Mouse (Mus musculus) right cerebral cortex, postnatal 10 days (tissue): ENCODE measurements around the gene Hspbp1.
A peak's percentile ranks its signal among the peaks of the same experiment; 100 is the strongest.

Source experiments
- DNase-seq, 2 experiments: peaks; one replicate each; pipeline ENCODE4 v3.0.0; 2021; ENCODE audit warnings: low spot score in 2 of 2

Gene Hspbp1

DNA sequence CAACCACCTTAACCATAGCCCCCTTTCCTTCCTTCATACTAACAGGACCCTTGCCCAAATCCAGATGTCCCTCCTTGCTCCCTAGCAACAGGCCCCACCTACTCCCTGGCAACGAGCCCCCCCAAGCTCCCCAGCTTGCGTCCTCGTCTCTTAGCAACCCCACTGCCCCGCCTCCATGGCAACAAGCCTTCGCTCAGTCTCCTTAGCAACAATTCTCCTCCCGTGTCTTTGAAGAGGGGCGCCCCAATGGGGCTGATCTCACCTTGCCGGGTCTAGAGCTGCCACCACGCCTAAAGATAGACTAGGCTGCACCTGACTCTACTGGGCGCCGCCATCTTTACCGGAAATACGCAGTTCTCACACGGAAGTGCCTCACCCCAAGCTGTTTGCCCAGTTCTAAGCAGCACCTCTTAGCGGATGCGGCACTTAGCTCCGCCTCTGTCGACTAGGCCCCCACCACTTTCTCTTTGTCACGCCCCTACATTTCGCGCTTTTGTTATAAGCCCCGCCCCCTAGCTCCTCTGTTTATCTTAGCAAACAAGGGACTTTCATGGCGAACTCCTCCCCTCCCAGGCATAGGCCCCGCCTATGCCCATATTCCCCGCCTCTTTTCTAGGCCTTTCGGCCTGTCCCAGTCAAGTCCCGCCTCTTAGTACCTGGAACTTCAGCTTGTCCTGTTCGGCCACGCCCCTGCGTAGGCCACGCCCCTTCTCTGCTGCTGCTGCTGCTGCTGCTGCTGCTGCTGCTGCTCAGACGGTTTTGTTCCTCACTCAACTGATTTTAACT, at the start of gene Hspbp1:
TSS of gene Hspbp1 (minus strand) at position 437 of the 786 bp plus-strand sequence.
- DNase-seq, result peak; percentile 92 to 96

- no peak for DNase-seq
Measured at GRCm38 (mm10) chr7:4732968-4733392, 48.1 kb upstream of the Hspbp1 start.

GRCm38 (mm10) chr7:4731090-4731489, 46.2 kb upstream of the Hspbp1 start:
- DNase-seq, result no peak

DNA sequence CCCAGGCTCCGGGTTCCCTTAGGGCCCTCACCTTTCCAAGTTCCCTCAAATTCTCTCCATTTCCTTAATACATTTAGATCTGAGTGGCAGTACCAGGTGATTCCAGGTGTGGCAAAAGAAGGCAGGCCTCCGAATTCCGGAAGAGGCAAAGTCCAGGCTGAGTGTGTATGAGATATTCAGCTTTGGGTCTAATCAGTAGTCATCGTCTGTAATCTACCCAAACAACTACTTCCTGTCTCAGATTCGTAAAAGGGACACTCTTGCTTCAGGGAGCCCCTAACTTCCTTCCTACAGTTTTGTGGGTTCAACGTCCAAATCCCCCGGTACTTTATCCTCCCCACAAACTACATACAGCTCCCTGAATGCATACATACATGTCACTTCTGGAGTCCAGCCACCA, 40.3 kb upstream of the Hspbp1 start, which contains the start of gene Tmem150b:
TSS of gene Tmem150b (minus strand) at position 81 of the 400 bp plus-strand sequence.
- no peak for DNase-seq

DNA sequence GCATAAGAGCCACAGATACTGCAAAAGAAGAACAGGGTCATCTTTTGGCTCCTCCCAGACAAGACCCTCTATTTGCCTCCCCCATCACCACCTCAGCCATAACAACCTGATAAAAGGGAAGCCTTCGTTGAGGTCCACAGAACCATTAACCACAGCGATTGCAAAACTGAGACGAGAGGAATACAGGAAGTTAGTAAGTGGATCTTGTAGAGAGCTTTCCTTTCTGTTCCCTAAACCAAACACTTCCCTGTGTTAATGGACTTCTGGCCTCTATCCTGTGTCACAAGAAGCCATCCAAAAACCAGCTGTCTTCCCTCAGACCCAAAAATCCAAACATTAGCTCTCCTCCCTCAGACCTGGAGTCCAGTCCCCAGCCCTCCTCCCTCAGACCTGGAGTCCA, 39.5 kb upstream of the Hspbp1 start:
- DNase-seq, result no peak

DNA sequence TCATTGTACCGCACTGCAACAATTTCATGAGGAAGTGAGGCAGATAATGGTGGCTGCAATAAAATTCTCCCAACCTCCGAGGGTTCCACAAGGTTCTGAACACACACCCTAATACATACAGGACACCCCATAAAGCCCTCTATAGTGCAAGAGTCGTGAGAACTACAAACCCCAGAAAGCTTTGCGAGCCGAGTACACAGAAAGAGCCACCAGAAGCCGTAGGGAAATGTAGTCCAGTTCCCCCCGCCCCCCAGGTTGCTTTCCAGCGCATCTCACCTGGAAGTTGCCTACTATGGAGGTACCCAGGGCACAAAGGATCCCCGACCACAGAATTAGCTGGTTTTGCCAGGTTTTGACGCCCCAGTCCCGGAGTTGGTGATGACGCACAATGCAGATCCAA, 38.6 kb upstream of the Hspbp1 start:
- DNase-seq, result peak in 1 of 2 experiments; percentile 56

GRCm38 (mm10) chr7:4719276-4719675, 34.4 kb upstream of the Hspbp1 start:
- no peak for DNase-seq

DNA sequence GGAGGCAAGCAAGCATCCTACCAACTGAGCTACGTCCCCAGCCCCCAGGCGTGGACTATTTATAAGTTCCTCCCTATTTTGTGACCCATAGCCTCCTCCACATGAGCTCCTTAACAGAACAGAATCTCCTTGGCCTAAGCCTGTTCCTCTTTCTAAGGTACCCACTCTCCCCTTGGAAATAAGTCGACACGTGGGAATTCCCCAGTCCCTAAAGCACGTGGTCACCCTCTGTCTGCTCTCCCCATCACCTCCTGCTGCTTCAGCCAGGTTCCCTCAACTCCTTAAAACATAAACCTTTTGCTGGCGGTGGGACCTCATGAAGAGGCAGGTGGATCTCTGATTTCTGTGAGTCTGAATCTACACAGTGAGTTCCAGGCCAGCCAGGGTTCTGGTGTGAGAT, 32.1 kb upstream of the Hspbp1 start:
- no peak for DNase-seq

DNA sequence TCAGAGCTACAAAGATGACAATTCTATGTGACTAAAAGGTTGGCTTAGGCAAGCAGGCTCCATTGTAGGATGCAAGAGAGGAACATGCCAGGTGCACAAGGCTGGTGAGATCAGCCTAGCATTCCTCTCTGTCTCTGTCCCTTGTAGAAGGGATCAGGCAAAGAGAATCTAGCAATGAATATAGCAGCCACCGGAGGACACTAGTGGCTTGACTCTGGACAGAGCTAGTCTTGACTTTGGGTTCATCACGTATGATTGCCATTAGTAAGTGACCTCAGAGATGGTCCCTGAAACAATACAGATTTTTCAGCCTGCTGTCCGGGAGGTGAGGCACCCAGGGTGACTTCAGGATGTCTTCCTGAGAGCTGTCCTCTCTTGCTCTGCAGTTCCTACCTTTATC, 27.7 kb upstream of the Hspbp1 start:
- no peak for DNase-seq

- peak in 1 of 2 experiments; percentile 57 for DNase-seq
Measured at GRCm38 (mm10) chr7:4705098-4705497, 20.2 kb upstream of the Hspbp1 start.

DNA sequence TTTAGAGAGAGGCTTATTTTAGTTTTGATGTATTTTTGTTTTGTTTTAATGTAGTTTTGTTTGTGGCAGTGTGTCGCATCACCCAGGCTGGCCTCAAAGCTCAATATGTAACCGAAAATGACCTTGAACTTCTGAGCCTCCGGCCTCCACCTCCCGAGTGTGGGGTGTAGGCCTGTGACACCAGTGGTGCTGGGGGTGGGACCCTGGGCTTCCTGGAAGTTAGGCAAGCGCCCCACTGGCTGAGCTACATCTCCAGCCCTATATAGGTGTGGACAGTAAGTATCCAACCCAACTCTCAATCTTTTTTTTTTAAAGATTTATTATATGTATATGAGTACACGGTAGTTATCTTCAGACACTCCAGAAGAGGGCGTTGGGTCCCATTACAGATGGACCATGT, 18.3 kb upstream of the Hspbp1 start:
- DNase-seq, result no peak

DNA sequence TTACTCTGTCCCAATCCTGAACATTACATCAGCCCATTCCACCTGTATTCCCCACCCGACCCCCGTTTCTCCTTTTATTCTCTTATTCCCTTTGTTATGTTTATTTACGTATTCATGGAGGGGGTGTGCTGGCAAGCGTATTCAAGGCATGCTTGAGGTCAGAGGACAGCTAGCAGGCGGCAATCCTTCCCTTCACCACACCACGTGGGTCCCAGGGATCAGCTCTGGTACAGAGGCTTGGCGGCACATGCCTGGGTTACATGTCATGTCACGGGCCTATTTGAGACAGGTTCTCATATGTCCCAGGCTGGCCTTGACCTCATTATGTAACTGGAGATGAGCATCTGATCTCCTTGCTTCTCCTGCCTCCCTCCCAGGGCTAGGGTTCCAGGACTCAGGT, 17.5 kb upstream of the Hspbp1 start:
- DNase-seq, result no peak

GRCm38 (mm10) chr7:4693004-4693403, 8.1 kb upstream of the Hspbp1 start:
- DNase-seq, result no peak

DNA sequence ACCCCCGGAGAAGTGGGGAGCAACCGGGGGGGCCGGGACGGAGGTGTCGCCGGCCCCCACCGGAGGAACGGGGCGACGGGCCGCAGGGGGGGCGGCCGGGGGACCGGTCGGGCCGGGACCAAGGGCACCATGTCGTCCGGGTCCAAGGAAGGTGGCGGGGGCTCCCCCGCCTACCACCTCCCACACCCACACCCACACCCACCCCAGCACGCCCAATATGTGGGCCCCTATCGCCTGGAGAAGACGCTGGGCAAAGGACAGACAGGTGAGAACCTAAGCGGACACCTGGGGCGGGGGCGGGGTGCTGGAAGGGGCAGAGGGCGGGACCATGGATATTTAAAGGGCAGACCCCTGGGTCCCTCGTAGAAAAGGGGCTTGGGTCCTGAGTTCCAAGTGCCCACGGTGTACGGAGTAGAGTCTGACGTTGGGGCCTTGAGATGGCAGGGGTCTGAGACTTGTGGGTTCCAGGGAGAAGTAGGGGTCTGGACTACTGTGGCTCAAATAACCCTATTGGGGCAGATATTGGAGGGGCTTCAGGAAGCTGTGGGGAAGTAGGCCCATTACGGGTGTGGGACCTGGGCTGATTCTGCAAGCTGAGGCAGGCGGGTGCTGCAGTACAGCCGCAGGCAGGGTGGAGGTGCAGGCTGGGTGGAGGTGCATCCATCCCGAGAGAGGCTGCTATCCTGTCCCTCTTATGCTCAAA, 6.2 kb upstream of the Hspbp1 start:
- peak; percentile 52 to 55 for DNase-seq

DNA sequence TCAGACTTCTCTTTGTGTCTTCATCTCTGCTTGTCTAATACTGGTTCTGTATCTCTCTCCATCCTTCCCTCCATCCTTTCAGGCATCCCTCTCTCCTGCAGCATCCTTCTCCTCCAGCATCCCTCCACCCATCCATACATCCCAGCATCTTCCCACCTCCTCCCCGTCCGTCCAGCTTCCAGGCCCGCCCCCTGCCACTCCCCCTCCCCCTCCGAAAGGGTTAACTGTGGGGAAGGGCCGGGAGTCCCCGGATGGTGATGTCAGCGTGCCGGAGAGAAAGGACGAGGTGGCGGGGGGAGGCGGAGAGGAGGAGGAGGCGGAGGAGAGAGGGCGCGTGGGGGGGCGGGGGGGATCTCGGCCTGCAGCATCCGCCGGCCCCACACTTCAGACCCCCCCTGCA, 5.5 kb upstream of the Hspbp1 start, which contains the start of gene Brsk1:
TSS of gene Brsk1 (plus strand) at position 218 of the 400 bp plus-strand sequence.
- peak; percentile 95 for DNase-seq

- peak in 1 of 2 experiments; percentile 37 for DNase-seq
Measured at GRCm38 (mm10) chr7:4684203-4684602, 665 bp downstream of the Hspbp1 start.

- no peak for DNase-seq
Measured at GRCm38 (mm10) chr7:4683307-4683706, 1.6 kb downstream of the Hspbp1 start.

DNA sequence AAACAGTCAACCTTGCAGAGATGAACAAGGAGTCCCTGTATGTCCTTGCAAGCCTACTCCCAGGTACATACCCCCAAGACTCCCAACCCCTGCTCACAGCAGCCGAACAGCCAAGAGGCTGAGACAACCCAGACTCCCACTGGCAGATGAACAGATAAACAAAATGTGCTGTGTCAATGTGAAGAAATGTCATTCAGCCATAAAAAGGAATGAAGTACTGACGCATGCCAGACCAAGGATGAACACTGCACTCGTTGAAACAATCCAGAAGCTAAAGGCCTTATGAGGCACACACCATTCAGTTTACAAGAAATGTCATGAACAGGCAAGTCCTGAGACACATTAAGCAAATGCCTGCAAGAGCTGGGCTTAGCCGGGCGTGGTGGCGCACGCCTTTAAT, 9.7 kb downstream of the Hspbp1 start:
- no peak for DNase-seq

- DNase-seq, result no peak
Measured at GRCm38 (mm10) chr7:4674114-4674731, 10.6 kb downstream of the Hspbp1 start.

- peak in 1 of 2 experiments; percentile 11 for DNase-seq
Measured at GRCm38 (mm10) chr7:4671956-4672355, 12.9 kb downstream of the Hspbp1 start.

GRCm38 (mm10) chr7:4670655-4671255, 14.1 kb downstream of the Hspbp1 start:
- DNase-seq, result peak in 1 of 2 experiments; percentile 6

- DNase-seq, result no peak
Measured at GRCm38 (mm10) chr7:4669156-4669555, 15.7 kb downstream of the Hspbp1 start.
